Mouse (Mus musculus) MEL (cell line): ENCODE measurements around the gene Hltf.

Experiments
- CTCF ChIP-seq, 3 experiments: IDR thresholded peaks in 2 of 3; conservative IDR thresholded peaks in 1 of 3; 2 replicates each; pipeline ENCODE4 v1.5.1; 2011 to 2012; ENCODE audit warnings: low read length in 3 of 3, low read depth in 2 of 3, mild to moderate bottlenecking in 2 of 3, improper control_type of control experiment in 1 of 3, inconsistent platforms in 1 of 3, mixed read lengths in 1 of 3, moderate library complexity in 1 of 3; ENCODE audit not compliant: control insufficient read depth in 1 of 3, insufficient read depth in 1 of 3, poor library complexity in 1 of 3, severe bottlenecking in 1 of 3
- GATA1 ChIP-seq: IDR thresholded peaks from 2 replicates; pipeline ENCODE4 v1.6.1; 2011; ENCODE audit warnings: low read depth, low read length, improper control_type of control experiment
- POLR2A ChIP-seq, 2 experiments: IDR thresholded peaks; 2 replicates each; pipeline ENCODE4 v1.6.1; 2011 to 2012; ENCODE audit warnings: low read length in 2 of 2, mild to moderate bottlenecking in 2 of 2, control low read depth in 1 of 2, improper control_type of control experiment in 1 of 2, low read depth in 1 of 2, moderate library complexity in 1 of 2; ENCODE audit not compliant: control insufficient read depth in 1 of 2, insufficient read depth in 1 of 2, poor library complexity in 1 of 2
- TAL1 ChIP-seq: IDR thresholded peaks from 2 replicates; pipeline ENCODE4 v1.6.1; 2012; ENCODE audit warnings: mild to moderate bottlenecking, inconsistent platforms, low read length, moderate library complexity, mixed read lengths
- UBTF ChIP-seq: IDR thresholded peaks from 2 replicates; pipeline ENCODE4 v1.6.1; 2012; ENCODE audit warnings: low read depth, mild to moderate bottlenecking, inconsistent platforms, low read length, improper control_type of control experiment, moderate library complexity, borderline replicate concordance; ENCODE audit not compliant: insufficient read depth

DNA sequence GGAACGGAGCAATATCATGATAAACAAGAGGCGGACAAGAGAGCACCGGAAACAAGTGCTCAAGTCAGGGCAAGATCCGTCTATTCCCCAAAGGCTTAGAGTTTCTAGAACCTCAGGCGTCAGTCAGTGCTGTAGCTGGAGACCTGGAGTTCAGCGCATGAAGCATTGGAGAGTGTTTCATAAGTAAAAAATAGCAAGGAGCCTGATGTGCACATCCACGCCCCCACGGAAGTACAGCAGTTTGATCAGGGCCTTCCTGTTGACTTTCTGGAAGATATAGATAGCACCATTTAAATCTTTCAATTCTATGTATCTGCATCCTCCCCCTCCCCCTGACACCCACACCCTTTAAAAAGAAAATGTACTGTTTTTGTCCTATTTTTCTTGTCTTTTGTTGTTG lies 46.7 kb downstream of the Hltf start:
- TF ChIP-seq POLR2A (IDR thresholded peaks at IDR 0.05; ENCODE audit: control insufficient read depth in 1 of 2, insufficient read depth in 1 of 2, low read depth in 1 of 2, low read length in 2 of 2, poor library complexity in 1 of 2) = no peak
- no peak for TF ChIP-seq GATA1
- TF ChIP-seq TAL1 = no peak
- no peak for TF ChIP-seq CTCF (IDR thresholded peaks at IDR 0.05 in 2 of 3, conservative IDR thresholded peaks at IDR 0.05 in 1 of 3; ENCODE audit: control insufficient read depth in 1 of 3, insufficient read depth in 1 of 3, low read depth in 2 of 3, low read length in 3 of 3, poor library complexity in 1 of 3, severe bottlenecking in 1 of 3)
- no peak for TF ChIP-seq UBTF
